Mouse (Mus musculus) retina, embryonic 14.5 days (tissue): ENCODE measurements around the gene Wap.

ENCODE experiments used
- DNase-seq: peaks from one replicate; pipeline ENCODE4 v3.0.0-alpha.2; 2015; ENCODE audit warnings: low spot score

Wap gene

DNA sequence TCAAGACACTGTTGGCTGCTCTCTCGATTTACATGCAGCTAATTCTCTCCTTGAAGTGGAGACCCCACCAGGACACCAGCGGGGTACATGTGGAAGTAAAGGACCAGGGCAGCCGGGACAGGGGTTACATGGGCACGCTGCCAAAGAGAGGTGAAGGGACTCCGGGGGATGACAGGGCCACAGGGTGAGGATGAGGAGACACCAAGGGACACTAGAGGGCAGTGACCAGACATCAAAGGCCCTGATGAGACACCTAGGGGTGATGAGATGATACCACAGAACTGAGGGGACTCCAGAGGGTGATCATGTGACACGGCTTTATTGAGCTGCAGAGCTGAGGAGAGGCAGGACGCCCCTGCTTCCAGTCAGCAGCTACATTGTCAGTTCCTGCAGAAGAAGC, 40.9 kb downstream of the Wap start:
- no peak for DNase-seq

DNA sequence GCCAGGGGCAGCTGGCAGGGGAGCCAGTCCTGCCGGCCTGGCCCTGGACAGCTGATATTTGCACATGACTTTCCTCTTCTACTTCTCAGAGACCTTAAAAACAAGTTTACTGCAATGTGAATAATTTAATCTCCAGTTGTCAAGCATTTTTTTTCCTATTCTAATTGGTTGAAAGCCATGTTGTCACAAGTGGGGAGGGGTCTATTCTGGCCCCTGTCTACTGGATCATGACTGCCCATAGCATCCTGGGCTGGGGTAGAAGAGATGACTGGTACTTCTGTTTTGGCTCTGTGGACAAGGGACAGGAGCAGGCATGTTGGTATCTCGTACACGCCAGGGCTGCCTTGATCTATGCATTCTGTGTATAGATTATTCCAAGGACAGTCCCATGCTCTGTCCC, 41.8 kb downstream of the Wap start:
- no peak for DNase-seq

DNA sequence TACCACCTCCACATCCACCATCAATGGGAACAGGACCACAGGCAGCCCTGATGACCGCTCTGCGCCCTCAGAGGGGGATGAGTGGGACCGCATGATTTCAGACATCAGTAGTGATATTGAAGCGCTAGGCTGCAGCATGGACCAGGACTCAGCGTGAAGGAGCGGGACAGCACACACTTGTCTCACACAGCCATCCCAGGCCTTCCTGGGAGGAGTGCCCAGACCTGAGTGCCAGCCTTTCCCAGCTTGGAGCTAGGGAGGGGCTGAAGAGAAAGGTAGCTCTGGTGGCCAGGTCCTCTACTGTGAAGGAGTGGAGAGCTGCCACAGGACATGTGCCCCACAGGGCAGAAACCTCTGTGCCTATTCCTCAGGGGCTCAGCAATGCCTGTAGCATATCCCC, 42.2 kb downstream of the Wap start:
- DNase-seq, result no peak

DNA sequence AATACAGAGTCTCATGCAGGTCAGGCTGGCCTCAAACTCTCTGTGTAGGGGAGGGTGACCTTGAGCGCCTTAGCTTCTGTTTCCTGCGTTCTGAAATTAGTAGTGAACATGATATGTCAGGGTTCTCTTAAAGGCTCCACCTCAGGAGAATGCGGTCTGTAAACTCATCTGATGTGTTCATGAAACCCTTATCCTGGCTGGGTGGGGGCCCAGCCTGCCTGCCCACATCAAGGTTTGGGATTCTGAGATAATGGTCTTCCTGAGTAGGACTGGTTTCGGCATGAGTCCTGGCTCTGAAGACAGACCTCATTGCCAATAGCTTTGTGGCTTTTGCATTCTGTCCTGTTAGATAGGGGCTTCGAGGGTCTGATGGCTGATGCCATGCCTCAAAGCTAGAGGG, 43.1 kb downstream of the Wap start:
- DNase-seq, result no peak

DNA sequence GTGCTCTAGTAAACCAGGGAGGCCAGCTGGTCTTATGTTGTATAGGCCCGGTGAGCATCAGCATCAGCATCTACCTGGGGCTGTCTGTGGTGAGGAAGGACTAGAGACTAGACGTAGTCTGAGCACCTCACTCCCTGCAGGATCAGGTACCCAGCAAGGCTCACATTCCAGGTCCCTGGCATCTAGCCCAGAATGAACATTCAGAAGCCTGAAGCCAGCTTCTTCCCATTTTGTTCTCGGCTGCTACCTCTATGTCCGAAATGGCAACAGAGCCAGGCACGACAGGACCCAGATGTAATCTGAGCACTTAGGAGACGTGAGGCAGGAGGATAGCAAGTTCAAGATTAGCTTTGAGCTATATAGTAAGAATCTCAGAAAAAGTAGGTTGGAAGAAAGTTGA, 43.6 kb downstream of the Wap start:
- DNase-seq, result no peak

DNA sequence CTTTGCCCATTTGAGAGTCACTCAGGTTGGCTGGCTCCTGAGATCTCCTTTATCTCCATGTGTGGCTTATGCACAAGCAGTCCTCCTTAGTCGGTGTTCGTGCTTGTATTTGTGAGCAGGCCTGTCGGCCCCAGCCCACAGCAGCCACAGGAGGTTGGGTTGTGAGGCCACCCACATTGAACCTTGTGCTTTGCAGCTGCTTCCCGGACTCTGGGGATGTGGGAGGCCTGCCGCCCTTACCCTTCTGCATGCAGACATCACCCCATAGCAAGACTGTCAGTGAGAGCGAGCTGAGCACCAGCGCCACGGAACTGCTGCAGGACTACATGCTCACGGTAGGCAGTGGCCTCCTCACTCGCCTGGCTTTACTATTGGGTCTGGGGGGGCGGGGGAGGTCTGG, 45.0 kb downstream of the Wap start:
- no peak for DNase-seq

DNA sequence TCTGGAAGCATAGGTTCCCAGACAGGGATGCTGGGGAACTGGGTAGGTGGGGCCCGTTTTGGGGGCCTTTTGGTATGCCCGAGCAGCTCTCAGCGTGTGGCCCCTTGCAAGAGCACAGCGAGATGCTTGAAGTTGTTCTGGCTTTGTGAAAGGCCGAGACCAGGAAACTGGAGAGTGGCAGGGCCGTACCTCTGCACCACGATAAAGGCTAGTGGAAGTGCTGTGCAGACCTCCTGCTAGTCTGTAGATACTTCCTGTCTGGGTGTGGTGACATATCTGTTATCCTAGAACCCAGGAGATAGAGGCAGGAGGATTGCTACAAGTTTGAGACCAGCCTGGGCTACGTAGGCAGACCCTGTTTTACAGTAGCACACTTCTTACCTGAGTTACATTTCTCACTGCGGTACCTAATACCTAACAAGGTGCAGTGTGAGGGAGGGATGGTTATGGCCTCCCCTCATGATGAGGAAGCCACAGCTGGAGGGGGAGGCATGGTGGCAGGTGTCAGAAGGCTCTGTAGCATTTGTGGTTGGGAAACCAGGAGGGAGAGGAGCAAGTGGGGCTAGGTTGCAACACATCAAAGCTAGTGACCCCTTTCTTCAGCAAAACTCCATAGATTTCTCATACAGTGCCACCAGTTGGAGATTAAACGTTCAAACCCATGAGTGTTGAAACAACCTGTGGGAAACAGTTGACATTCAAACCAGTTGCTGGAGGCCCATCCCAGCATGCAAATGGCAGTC, 47.3 kb downstream of the Wap start:
- DNase-seq, result no peak

DNA sequence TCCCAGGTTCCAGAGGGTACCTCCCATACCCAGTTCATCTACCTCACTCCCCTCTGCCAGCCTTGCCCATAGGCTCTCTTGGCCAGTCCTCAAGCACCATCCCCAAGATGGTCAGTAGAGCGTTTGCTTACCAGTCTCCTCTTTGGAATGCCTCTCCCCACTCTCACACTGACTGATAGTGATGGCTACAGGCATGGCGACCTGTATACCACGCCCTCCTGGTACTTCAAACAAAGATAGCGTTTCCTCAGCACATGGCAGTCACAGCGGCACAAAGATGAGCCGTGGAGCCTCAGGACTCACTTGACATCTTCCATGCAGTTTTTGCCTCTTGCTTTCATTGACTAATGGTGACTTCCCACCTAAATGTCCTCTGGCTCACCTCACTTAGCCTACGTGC, 48.6 kb downstream of the Wap start:
- no peak for DNase-seq

DNA sequence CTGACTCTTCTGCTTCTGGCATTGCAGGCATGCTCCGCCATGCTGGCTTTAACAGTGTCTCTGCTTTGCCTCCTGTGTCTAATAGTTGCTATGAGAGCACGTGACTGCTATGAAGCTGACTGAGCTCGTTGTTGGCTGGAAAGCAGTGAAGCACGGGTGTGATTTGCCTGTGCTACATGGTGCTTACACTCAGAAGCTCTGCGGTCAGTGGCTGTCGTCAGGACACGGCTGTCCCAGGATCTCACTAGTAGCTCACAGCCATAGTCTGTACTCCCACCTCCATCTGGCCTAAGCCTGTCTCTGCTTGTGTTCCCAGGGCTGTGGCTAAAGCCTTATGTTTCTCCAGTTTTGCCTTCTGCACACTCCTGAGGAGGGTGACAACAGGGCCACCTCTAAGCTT, 50.1 kb downstream of the Wap start:
- no peak for DNase-seq

DNA sequence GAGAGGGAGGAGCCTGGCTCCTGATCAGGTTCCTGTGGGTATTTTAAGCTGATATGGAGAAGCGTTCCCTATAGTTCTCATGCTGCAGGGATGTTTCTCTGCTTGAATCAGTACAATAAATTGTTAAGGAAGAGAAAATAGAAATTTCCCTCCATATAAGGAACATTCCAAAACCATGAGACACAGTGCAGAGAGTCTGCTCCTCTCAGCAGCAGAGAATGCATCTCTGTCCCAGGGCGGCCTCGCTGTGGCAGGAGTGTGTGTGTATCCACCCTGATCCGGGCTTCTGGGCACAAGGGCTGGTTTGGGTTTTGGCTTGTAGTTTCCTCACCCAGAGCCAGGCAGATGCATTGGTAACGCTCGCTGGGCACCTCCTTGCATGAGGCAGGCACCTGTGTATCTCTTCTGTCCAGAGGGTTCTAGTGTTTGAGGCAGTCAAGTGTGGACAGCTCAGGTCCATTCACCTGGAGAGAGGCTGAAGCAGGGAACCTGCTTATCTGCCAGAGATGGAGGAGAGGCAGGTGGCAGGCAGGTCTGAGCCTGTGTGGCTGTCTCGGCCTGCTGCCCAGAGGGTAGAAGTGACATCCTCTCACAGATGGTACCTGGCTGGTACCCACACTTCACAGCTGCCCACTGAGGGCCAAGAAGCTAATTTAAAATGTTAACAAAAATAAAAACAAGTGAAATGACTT, 51.0 kb downstream of the Wap start:
- no peak for DNase-seq

DNA sequence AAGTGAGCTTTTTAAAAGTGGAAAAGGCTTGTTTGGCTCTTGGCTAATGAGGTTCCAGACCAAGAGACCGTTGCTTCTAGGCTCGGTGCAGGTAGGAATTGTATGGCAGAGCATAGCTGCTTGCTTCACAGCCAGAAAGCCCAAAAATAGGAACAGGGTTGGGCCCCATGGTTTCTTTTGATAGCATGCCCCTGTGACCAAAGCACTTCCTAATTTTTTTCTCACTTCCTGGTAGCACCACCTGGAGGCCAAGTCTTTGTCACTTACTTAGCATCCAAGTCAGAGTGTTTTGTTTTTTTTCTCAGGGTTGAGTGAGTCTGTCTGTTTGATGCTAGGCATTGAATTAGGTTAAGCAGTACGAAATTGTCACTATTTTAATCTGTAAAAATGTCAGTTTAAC, 51.8 kb downstream of the Wap start:
- no peak for DNase-seq

DNA sequence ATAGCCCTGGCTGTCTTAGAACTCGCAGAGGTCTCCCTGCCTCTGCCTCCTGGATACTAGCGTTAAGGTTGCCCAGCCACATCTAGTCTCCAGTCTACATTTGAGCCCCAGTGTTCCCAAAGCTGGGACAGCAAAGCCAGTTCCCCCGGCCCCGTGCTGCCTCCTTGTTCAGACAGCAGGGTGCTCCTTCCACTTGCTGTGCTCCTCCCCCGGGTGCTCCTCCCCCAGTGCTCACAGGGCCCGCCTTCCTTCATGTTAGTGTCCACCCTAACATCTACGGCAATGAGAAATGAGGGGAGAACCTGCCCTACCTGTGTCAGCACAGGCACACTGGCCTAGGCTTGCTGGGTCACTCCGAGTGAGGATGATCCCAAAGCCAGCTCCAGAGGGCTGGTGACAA, 52.7 kb downstream of the Wap start:
- no peak for DNase-seq
